17 mouse cellular contexts compared by ENCODE assay signal in the genomic region with DNA sequence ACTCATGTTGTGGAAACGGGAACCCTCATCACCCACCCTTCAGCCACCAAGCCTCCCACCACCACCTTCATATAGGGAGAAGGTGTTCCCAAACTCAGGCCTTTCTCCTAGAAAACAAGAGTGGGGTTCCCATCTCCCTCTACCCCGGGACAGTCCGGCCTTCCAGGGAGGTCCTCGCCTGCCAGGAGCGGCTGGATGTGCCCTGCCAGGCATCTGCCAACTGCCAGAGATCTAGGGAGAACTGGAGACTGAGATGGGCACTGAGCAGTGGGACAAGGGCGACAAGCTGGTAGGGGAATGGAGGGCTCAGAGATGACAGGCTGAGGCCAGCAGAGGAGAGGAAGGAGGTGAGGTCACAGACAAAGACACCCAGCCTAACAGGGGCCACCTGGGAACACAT. TPM values are rescaled to one million over a fixed set of nuclear protein-coding genes. Genes with fewer than 3 reads are reported as not detected.
A peak's percentile ranks its signal among the peaks of the same experiment; 100 is the strongest.
DNase-seq lines count a peak whose midpoint lies in the region; ATAC-seq and TF ChIP-seq lines count a peak whose summit lies in the region.
"Had no signal": no experiment of that assay in that cellular context is flagged by ENCODE, and none has a peak within 500 bp of the region (broad histone marks: within the 10 kb centered on the region; RNA-seq: fewer than 3 reads in every experiment).

No protein-coding gene starts in this region.

- no peak for ATAC-seq in forebrain, embryonic 11.5 days (replicated peaks; ENCODE audit: low FRiP score)
- ATAC-seq in hindbrain, postnatal 0 days = no peak
- ATAC-seq in kidney, embryonic 16.5 days (ENCODE audit: low FRiP score, low TSS enrichment) = no peak

- no peaks in the 10 kb centered on the region for H3K9me3 ChIP-seq in forebrain, embryonic 10.5 days
- H3K9me3 ChIP-seq in forebrain, embryonic 11.5 days (ENCODE audit: control insufficient read depth, low read length) = no peaks in the 10 kb centered on the region
- no peaks in the 10 kb centered on the region for H3K9me3 ChIP-seq in hindbrain, embryonic 10.5 days
- no peaks in the 10 kb centered on the region for H3K9me3 ChIP-seq in hindbrain, postnatal 0 days (ENCODE audit: low read length)
- H3K9me3 ChIP-seq in limb, embryonic 10.5 days (replicated peaks) = no peaks in the 10 kb centered on the region
- no peaks in the 10 kb centered on the region for H3K9me3 ChIP-seq in kidney, embryonic 16.5 days (ENCODE audit: low read length)

- H3K4me1 ChIP-seq in forebrain, embryonic 10.5 days = peaks cover 80% of the 10 kb centered on the region
- peaks cover 37% of the 10 kb centered on the region for H3K4me1 ChIP-seq in forebrain, embryonic 11.5 days (replicated peaks; ENCODE audit: control insufficient read depth, insufficient read depth, low read length)
- H3K4me1 ChIP-seq in hindbrain, embryonic 10.5 days (replicated peaks) = peaks cover 71% of the 10 kb centered on the region
- peaks cover 62% of the 10 kb centered on the region for H3K4me1 ChIP-seq in hindbrain, postnatal 0 days (ENCODE audit: insufficient read depth, low read length)
- H3K4me1 ChIP-seq in cortical plate, adult 2 months (ENCODE audit: control insufficient read depth, insufficient read depth, low read length) = peaks cover 37% of the 10 kb centered on the region
- H3K4me1 ChIP-seq in limb, embryonic 10.5 days = peaks cover 68% of the 10 kb centered on the region
- peaks cover 50% of the 10 kb centered on the region for H3K4me1 ChIP-seq in kidney, embryonic 16.5 days (ENCODE audit: insufficient read depth, low read length)

- DNase-seq in forebrain, embryonic 10.5 days (ENCODE audit: extremely low spot score, low spot score) = no peak
- no peak for DNase-seq in forebrain, embryonic 11.5 days (ENCODE audit: low spot score)
- no peak for DNase-seq in hindbrain, embryonic 10.5 days (ENCODE audit: low spot score)
- no peak for DNase-seq in hindbrain, postnatal 0 days (ENCODE audit: low spot score)
- no peak for DNase-seq in limb, embryonic 10.5 days (ENCODE audit: low spot score)
- no peak for DNase-seq in adipocyte (ENCODE audit: low spot score)
- DNase-seq: cerebellum, adult 9-11 months; heart, postnatal 10 days; kidney, adult 9 months; kidney, postnatal 4 days; lung, embryonic 14.5 days; thymus, postnatal 4 days had no signal

- H3K27ac ChIP-seq in forebrain, embryonic 10.5 days = peak overlapping the region; percentile 45; the same call in 1 of the 2 replicates
- no peak overlapping the region for H3K27ac ChIP-seq in forebrain, embryonic 11.5 days (ENCODE audit: low read depth, low read length)
- 0 out of 2 replicates have a peak overlapping the region, but pooled peaks have one; percentile 8 for H3K27ac ChIP-seq in hindbrain, embryonic 10.5 days
- H3K27ac ChIP-seq in hindbrain, postnatal 0 days = no peak overlapping the region
- 0 out of 2 replicates have a peak overlapping the region, but pooled peaks have one; percentile 4 for H3K27ac ChIP-seq in cortical plate, adult 2 months (ENCODE audit: insufficient read depth, low read length)
- H3K27ac ChIP-seq in limb, embryonic 10.5 days = 0 out of 2 replicates have a peak overlapping the region, but pooled peaks have one; percentile 47
- no peak overlapping the region for H3K27ac ChIP-seq in kidney, embryonic 16.5 days (ENCODE audit: low read length)
- H3K27ac ChIP-seq: macrophage had no signal

- WGBS in forebrain, embryonic 10.5 days = 85% methylated on average over 6 of the region's 6 CpGs
- 89% methylated on average over 6 of the region's 6 CpGs for WGBS in forebrain, embryonic 11.5 days
- 86% methylated on average over 6 of the region's 6 CpGs for WGBS in hindbrain, embryonic 10.5 days
- 65% methylated on average over 6 of the region's 6 CpGs for WGBS in hindbrain, postnatal 0 days
- 86% methylated on average over 6 of the region's 6 CpGs for WGBS in limb, embryonic 10.5 days
- 91% methylated on average over 6 of the region's 6 CpGs for WGBS in kidney, embryonic 16.5 days

- H3K36me3 ChIP-seq in forebrain, embryonic 10.5 days (replicated peaks) = no peaks in the 10 kb centered on the region
- H3K36me3 ChIP-seq in forebrain, embryonic 11.5 days (ENCODE audit: control insufficient read depth, insufficient read depth, low read length) = no peaks in the 10 kb centered on the region
- no peaks in the 10 kb centered on the region for H3K36me3 ChIP-seq in hindbrain, embryonic 10.5 days
- H3K36me3 ChIP-seq in hindbrain, postnatal 0 days (ENCODE audit: insufficient read depth, low read length) = no peaks in the 10 kb centered on the region
- H3K36me3 ChIP-seq in limb, embryonic 10.5 days = no peaks in the 10 kb centered on the region
- H3K36me3 ChIP-seq in kidney, embryonic 16.5 days (ENCODE audit: insufficient read depth, low read length) = no peaks in the 10 kb centered on the region

- no peak for TF ChIP-seq POLR2A in cortical plate, adult 2 months (IDR thresholded peaks at IDR 0.05; ENCODE audit: extremely low read depth, insufficient read depth, low read length)

- H3K9ac ChIP-seq in forebrain, embryonic 11.5 days (ENCODE audit: low read length) = no peak overlapping the region
- no peak overlapping the region for H3K9ac ChIP-seq in hindbrain, postnatal 0 days (replicated peaks; ENCODE audit: low read length)
- H3K9ac ChIP-seq in kidney, embryonic 16.5 days (replicated peaks; ENCODE audit: low read length) = no peak overlapping the region

- TF ChIP-seq CTCF in hindbrain, postnatal 0 days (IDR thresholded peaks at IDR 0.05; ENCODE audit: low read depth) = no peak
- no peak for TF ChIP-seq CTCF in cortical plate, adult 2 months (IDR thresholded peaks at IDR 0.05; ENCODE audit: extremely low read depth, insufficient read depth, low read length)

- H3K4me2 ChIP-seq in forebrain, embryonic 11.5 days (ENCODE audit: low read depth, low read length, severe bottlenecking) = no peak overlapping the region
- H3K4me2 ChIP-seq in hindbrain, postnatal 0 days (ENCODE audit: low read depth, low read length) = no peak overlapping the region
- no peak overlapping the region for H3K4me2 ChIP-seq in kidney, embryonic 16.5 days (replicated peaks; ENCODE audit: low read depth, low read length)
- H3K4me2 ChIP-seq: lung, embryonic 14.5 days; midbrain, embryonic 11.5 days had no signal

- H3K4me3 ChIP-seq in forebrain, embryonic 10.5 days = no peak overlapping the region
- no peak overlapping the region for H3K4me3 ChIP-seq in forebrain, embryonic 11.5 days (ENCODE audit: low read depth, low read length)
- H3K4me3 ChIP-seq in hindbrain, embryonic 10.5 days = no peak overlapping the region
- no peak overlapping the region for H3K4me3 ChIP-seq in hindbrain, postnatal 0 days (ENCODE audit: low read length)
- no peak overlapping the region for H3K4me3 ChIP-seq in cortical plate, adult 2 months (ENCODE audit: insufficient read depth, low read length)
- no peak overlapping the region for H3K4me3 ChIP-seq in limb, embryonic 10.5 days
- no peak overlapping the region for H3K4me3 ChIP-seq in kidney, embryonic 16.5 days (ENCODE audit: low read length)

- H3K27me3 ChIP-seq in forebrain, embryonic 10.5 days (ENCODE audit: poor library complexity, severe bottlenecking) = peaks cover 98% of the 10 kb centered on the region
- H3K27me3 ChIP-seq in forebrain, embryonic 11.5 days (ENCODE audit: control insufficient read depth, insufficient read depth, low read length) = peaks cover 31% of the 10 kb centered on the region
- H3K27me3 ChIP-seq in hindbrain, embryonic 10.5 days (ENCODE audit: insufficient read depth, poor library complexity, severe bottlenecking) = peaks cover 100% of the 10 kb centered on the region
- H3K27me3 ChIP-seq in hindbrain, postnatal 0 days (ENCODE audit: insufficient read depth, low read length) = no peaks in the 10 kb centered on the region
- peaks cover 98% of the 10 kb centered on the region for H3K27me3 ChIP-seq in limb, embryonic 10.5 days (ENCODE audit: low read depth, poor library complexity, severe bottlenecking)
- peaks cover 19% of the 10 kb centered on the region for H3K27me3 ChIP-seq in kidney, embryonic 16.5 days (ENCODE audit: insufficient read depth, low read length)

RNA-seq across cellular contexts. Expression of gene G430095P16Rik, which starts 11.2 kb away (rescaled TPM):
- 1.3 and 2.1 TPM in 2 replicates for polyA plus RNA-seq in forebrain, embryonic 10.5 days (2016; fragmentation: Nextera tagmentation; extraction: Ambion mirVana)
- polyA plus RNA-seq in forebrain, embryonic 11.5 days (2014; fragmentation: Nextera tagmentation; extraction: Ambion mirVana) = 3.0 and 3.1 TPM in 2 replicates
- 0.54 and 1.9 TPM in 2 replicates for polyA plus RNA-seq in hindbrain, embryonic 10.5 days (2016; fragmentation: Nextera tagmentation; extraction: Ambion mirVana)
- total RNA-seq in hindbrain, postnatal 0 days (2014; rRNA removed) = 1.2 TPM in 1 of 2 replicates, not detected in the other
- 1.1 and 1.7 TPM in 2 replicates for polyA plus RNA-seq in hindbrain, postnatal 0 days (2015; fragmentation: Nextera tagmentation; extraction: Ambion mirVana)
- 0.30 and 0.42 TPM in 2 replicates for polyA plus RNA-seq in cortical plate, adult 2 months (2012; rRNA removed)
- 3.7 and 8.1 TPM in 2 replicates for polyA plus RNA-seq in limb, embryonic 10.5 days (2016; fragmentation: Nextera tagmentation; extraction: Ambion mirVana)
- 2.3 and 2.8 TPM in 2 replicates for polyA plus RNA-seq in kidney, embryonic 16.5 days (2015; fragmentation: Nextera tagmentation; extraction: Ambion mirVana)
- total RNA-seq: layer of hippocampus, postnatal 25 days had no signal
- polyA plus RNA-seq: macrophage had no signal

RNA-seq across cellular contexts. Expression of gene Lyl1, which starts 32.7 kb away (rescaled TPM):
- 4.9 and 5.8 TPM in 2 replicates for polyA plus RNA-seq in forebrain, embryonic 10.5 days (2016; fragmentation: Nextera tagmentation; extraction: Ambion mirVana)
- 5.0 and 5.7 TPM in 2 replicates for polyA plus RNA-seq in forebrain, embryonic 11.5 days (2014; fragmentation: Nextera tagmentation; extraction: Ambion mirVana)
- polyA plus RNA-seq in hindbrain, embryonic 10.5 days (2016; fragmentation: Nextera tagmentation; extraction: Ambion mirVana) = 5.6 and 6.5 TPM in 2 replicates
- 1.7 and 7.8 TPM in 2 replicates for total RNA-seq in hindbrain, postnatal 0 days (2014; rRNA removed)
- polyA plus RNA-seq in hindbrain, postnatal 0 days (2015; fragmentation: Nextera tagmentation; extraction: Ambion mirVana) = 2.0 and 2.3 TPM in 2 replicates
- polyA plus RNA-seq in cortical plate, adult 2 months (2012; rRNA removed) = 3.3 and 3.4 TPM in 2 replicates
- 4.6 and 4.7 TPM in 2 replicates for polyA plus RNA-seq in limb, embryonic 10.5 days (2016; fragmentation: Nextera tagmentation; extraction: Ambion mirVana)
- 7.9 and 8.1 TPM in 2 replicates for polyA plus RNA-seq in kidney, embryonic 16.5 days (2015; fragmentation: Nextera tagmentation; extraction: Ambion mirVana)

RNA-seq across cellular contexts. Expression of gene Nacc1, which starts 46.3 kb away (rescaled TPM):
- polyA plus RNA-seq in forebrain, embryonic 10.5 days (2016; fragmentation: Nextera tagmentation; extraction: Ambion mirVana) = 31.3 and 31.5 TPM in 2 replicates
- polyA plus RNA-seq in forebrain, embryonic 11.5 days (2014; fragmentation: Nextera tagmentation; extraction: Ambion mirVana) = 34.6 and 37.7 TPM in 2 replicates
- 25.2 and 28.9 TPM in 2 replicates for polyA plus RNA-seq in hindbrain, embryonic 10.5 days (2016; fragmentation: Nextera tagmentation; extraction: Ambion mirVana)
- 110 and 129 TPM in 2 replicates for total RNA-seq in hindbrain, postnatal 0 days (2014; rRNA removed)
- polyA plus RNA-seq in hindbrain, postnatal 0 days (2015; fragmentation: Nextera tagmentation; extraction: Ambion mirVana) = 13.8 and 14.9 TPM in 2 replicates
- polyA plus RNA-seq in cortical plate, adult 2 months (2012; rRNA removed) = 86.5 and 86.7 TPM in 2 replicates
- 31.7 and 32.0 TPM in 2 replicates for polyA plus RNA-seq in limb, embryonic 10.5 days (2016; fragmentation: Nextera tagmentation; extraction: Ambion mirVana)
- 22.5 and 26.7 TPM in 2 replicates for polyA plus RNA-seq in kidney, embryonic 16.5 days (2015; fragmentation: Nextera tagmentation; extraction: Ambion mirVana)

RNA-seq across cellular contexts. Expression of gene Trmt1, which starts 47.9 kb away (rescaled TPM):
- polyA plus RNA-seq in forebrain, embryonic 10.5 days (2016; fragmentation: Nextera tagmentation; extraction: Ambion mirVana) = 68.8 and 69.3 TPM in 2 replicates
- polyA plus RNA-seq in forebrain, embryonic 11.5 days (2014; fragmentation: Nextera tagmentation; extraction: Ambion mirVana) = 52.7 and 72.3 TPM in 2 replicates
- polyA plus RNA-seq in hindbrain, embryonic 10.5 days (2016; fragmentation: Nextera tagmentation; extraction: Ambion mirVana) = 57.8 and 65.9 TPM in 2 replicates
- 69.5 and 93.3 TPM in 2 replicates for total RNA-seq in hindbrain, postnatal 0 days (2014; rRNA removed)
- 71.2 and 79.2 TPM in 2 replicates for polyA plus RNA-seq in hindbrain, postnatal 0 days (2015; fragmentation: Nextera tagmentation; extraction: Ambion mirVana)
- 145 and 185 TPM in 2 replicates for polyA plus RNA-seq in cortical plate, adult 2 months (2012; rRNA removed)
- polyA plus RNA-seq in limb, embryonic 10.5 days (2016; fragmentation: Nextera tagmentation; extraction: Ambion mirVana) = 71.7 and 79.3 TPM in 2 replicates
- polyA plus RNA-seq in kidney, embryonic 16.5 days (2015; fragmentation: Nextera tagmentation; extraction: Ambion mirVana) = 81.5 and 82.9 TPM in 2 replicates

Comparison
In these comparisons a context has a peak if more than half of its experiments do, and no peak if none do; other contexts are left out.
1. H3K27ac ChIP-seq: peak in forebrain, embryonic 10.5 days (single experiment), hindbrain, embryonic 10.5 days (single experiment), cortical plate, adult 2 months (single experiment) and limb, embryonic 10.5 days (single experiment); none in forebrain, embryonic 11.5 days (single experiment), hindbrain, postnatal 0 days (single experiment) and kidney, embryonic 16.5 days (single experiment).